Mouse (Mus musculus) heart, postnatal 36 days (tissue): ENCODE results near the gene Sgsm2. TPM values are rescaled to one million over a fixed set of nuclear protein-coding genes. Genes with fewer than 3 reads are reported as not detected.

Experiments
- DNase-seq, 2 experiments: peaks; one replicate each; pipeline ENCODE4 v3.0.0; 2021 to 2022
- intact Hi-C: fragments of 180-260 bp; cut with DNase I; formaldehyde crosslinking; loops from one replicate; pipeline ENCODE4 v1.15.1; 2025
- total RNA-seq, 2 experiments: library from RNA; stranded (reverse); gene quantifications; 2 replicates each; pipeline ENCODE4 v1.2.3; 2021

Sgsm2 gene
- total RNA-seq, result 1 to 10 TPM; 6.1 to 6.2 TPM

DNA sequence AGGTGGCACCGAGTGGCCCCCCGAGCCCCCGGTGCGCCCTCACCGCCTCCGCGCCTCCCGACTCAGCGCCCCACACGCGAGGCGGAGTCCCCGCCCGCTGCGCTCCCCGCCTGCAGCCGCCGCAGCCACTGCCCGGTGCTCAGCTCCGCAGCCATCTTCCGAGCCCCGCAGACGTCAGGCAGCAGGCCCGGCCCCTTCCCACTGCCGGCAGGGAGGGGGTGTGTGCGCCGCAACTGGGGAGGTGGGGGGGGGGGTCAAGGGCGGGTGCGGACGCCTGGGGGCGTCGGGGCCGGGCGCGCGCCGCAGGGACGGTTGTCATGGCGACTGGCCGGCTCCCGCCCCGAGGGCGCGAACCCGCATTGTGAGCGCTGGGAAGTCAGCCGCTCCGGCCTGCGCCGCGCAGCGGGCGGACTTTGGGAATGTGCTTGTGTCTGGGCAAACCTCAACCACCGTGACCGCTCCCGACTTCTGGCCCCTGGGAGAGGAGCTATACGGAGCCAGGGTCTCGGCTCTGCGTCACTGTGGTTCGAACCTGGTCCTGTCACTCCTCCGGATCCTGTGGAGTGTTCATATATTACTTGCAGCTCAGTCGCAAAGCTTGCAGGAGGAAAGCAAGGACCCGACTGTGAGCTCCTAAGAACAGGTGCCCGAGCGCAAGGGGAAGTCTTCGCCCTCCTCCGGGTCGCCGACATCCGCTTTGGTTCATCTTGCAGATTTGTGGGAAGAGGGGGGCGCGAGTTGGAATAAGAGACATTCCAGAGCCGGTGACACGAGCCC, at the start of gene Sgsm2:
Gene Sgsm2 (minus strand): TSS at position 160 of the 777 bp plus-strand sequence.
- intact Hi-C loops, result loop anchor here (1.0 kb wide), 1 partner anchor 20 kb away; no protein-coding TSS in a partner anchor
- peak; percentile 66 to 74 for DNase-seq

DNA sequence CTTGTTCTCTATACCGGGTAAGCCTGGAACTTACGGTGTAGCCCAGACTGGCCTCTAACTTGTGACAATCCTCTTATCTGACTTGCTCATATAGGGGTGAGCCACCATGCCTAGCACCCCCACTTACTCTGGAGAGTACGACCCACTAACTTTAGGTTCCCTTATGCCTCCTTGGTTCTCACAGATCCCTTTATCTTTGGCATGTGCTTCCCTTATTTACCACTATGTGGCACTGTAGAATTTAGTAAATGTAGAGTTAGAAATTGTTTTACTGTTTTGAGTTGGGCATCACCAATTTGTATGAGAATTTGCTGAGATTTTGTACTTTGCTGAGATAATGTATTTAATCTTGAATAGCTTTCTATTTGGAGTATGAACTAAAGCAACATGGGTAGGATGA, 49.5 kb upstream of the Sgsm2 start:
- DNase-seq, result no peak
- intact Hi-C loops, result loop anchor here (1.0 to 2.0 kb wide), 3 partner anchors 34 to 344 kb away; partner anchors contain the start of gene Hic1

- intact Hi-C loops, result no loop called here
- no peak for DNase-seq
Observed at GRCm38 (mm10) chr11:74930391-74930790, 33.5 kb upstream of the Sgsm2 start.

DNA sequence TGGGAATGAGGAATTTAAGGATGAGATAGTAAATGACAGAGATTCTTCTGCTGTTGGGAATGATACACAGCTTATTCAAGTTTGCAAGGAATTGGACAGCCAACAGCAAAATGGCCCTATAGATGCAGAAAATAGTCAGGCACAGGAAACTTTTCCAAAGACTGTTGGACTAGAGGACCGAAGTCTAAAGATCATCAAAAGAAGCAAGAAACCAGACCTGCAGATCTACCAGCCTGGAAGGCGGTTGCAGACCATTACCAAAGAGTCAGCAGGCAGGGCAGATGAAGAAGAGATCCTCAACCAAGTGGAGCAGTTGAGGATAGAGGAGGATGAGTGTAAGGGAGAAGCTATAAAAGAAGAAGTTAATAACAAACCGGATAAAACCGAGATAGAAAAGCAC, 32.3 kb upstream of the Sgsm2 start:
- intact Hi-C loops, result loop anchor here (5.0 kb wide), 1 partner anchor 238 kb away; the partner anchor contains the start of gene Hic1
- no peak for DNase-seq

- DNase-seq, result no peak
- intact Hi-C loops, result loop anchor here (5.0 kb wide), 1 partner anchor 240 kb away; the partner anchor contains the start of gene Hic1
Observed at GRCm38 (mm10) chr11:74927236-74927725, 30.4 kb upstream of the Sgsm2 start.

DNA sequence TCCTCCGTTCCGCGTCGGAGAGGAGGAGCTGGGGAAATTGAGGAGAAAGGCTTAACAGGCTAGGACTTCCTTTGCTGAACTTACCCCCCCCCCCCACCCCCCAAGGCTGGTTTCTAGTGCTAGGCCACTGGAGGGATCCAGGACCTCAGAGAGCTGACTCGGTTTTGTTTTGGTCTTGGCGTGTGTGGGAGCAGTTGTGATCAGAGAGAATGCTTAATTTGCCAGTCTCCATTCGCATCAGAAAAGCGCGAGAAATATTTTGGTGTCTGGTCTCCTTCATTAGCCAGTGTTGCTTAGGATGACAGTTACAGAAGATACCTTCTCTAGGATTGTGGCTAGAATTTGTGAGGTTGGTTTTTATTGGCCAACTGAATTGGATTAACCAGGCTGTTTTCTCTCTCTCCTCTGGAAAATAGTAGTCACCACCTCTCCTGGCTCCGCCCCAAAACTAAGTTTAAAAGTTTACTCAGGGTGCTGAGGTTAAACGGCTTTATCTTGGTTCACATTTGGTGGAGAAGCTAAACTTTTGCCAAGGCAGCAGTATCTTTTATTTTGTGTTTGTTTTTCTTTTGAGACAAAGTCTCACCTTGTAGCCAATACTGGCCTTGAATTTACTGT, 29.6 kb upstream of the Sgsm2 start:
- intact Hi-C loops, result loop anchor here (5.0 kb wide), 1 partner anchor 241 kb away; the partner anchor contains the start of gene Hic1
- peak; percentile 44 to 49 for DNase-seq

DNA sequence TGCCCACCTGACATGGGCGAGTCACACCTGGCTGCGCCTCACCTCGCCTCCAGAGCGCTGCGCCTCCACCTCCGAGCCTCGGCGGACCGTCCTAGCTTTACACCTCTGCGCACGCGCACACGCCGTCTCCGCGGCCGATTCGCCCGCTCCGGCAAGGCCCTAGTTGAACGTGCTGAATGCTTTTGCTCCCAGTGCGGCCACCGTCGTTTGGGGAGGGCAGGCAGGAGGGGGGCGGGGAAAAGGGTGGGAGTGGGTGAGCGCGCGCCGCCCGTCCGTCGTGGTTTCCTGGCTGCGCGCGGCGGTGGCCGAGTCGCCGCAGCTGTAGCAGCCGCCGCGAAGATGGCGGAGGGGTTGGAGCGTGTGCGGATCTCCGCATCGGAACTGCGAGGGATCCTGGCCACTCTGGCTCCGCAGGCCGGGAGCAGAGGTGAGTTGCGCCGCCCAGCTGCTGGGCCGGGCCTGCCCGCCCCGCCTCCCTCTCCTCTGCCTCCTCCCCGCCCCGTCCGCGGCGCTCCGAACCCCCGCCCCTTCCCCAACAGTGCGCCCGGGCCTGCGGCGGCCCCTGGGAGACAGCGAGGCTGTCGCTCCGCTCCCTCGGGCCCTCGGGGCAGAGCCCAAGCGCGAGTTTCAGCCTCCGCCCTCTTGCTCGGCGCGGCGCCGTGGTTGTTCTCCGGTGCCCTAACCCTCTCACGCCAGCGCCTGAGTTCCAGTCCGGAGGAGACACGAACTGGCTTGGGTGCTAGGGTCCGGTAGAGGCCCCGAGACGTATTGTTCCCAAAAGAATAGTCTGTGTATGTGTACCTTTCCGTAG, 28.9 kb upstream of the Sgsm2 start, which contains the start of the genes Smg6 and Srr:
Gene Smg6 (plus strand): TSS at position 247 of the 811 bp plus-strand sequence.
Gene Srr (minus strand): TSS at position 372 of the 811 bp plus-strand sequence.
- intact Hi-C loops, result loop anchor here (5.0 kb wide), 1 partner anchor 242 kb away; the partner anchor contains the start of gene Hic1

DNA sequence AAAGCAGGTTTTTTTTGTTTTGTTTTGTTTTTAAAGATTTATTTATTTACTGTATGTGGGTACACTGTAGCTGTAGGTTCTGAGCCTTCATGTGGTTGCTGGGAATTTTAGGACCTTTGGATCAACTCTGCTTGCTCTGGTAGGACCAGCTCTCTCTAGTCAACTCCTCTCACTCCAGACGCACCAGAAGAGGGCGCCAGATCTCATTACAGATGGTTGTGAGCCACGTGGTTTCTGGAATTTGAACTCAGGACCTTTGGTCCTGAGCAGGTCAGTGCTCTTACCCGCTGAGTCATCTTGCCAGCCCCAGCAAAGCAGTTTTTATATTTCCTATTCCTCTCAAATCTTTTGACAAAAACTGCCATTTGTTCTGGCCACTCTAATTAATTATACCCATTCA, 27.3 kb upstream of the Sgsm2 start:
- peak; percentile 23 to 33 for DNase-seq
- intact Hi-C loops, result no loop called here

More for the DNA sequence above, 28.9 kb upstream of the Sgsm2 start, which contains the start of the genes Smg6 and Srr:
- DNase-seq, result peak; percentile 89 to 94

GRCm38 (mm10) chr11:74919249-74919648, 22.4 kb upstream of the Sgsm2 start:
- intact Hi-C loops, result no loop called here
- no peak for DNase-seq

DNA sequence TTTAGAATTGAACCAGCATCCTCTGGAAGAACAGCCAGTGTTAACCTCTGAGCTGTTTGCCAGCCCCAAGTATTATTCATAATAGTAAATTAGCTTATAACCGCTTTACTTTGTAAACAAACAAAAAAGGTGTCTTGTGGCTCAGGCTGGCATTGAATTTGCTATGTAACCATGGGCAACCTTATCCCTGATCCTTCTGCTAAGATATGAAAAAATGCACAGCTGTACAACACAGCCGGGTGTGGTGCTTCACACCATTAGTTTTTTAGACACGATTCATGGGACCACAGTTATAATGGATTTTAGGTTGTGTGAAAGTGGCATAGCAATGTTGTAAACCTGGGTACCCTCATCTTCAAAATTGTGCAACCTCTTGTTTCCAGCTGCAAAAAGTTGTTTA, 15.6 kb upstream of the Sgsm2 start:
- DNase-seq, result no peak
- intact Hi-C loops, result no loop called here

DNA sequence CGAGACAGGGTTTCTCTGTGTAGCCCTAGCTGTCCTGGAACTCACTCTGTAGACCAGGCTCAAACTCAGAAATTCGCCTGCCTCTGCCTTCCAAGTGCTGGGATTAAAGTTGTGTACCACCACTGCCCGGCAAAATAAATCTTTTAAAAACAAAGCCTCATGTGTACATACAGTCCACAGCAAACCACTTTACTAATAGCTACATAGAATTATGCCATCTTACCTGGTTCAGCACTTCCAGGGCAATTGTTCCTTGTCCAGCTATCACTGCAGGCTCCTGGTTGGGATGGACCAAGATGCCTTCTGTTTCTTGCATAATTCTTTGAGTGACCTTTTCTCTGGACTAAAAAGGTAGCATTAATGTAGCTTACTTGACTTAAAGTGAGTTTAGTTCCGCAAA, 13.1 kb upstream of the Sgsm2 start:
- intact Hi-C loops, result no loop called here
- DNase-seq, result no peak

- no peak for DNase-seq
- intact Hi-C loops, result no loop called here
Observed at GRCm38 (mm10) chr11:74908618-74909399, 11.9 kb upstream of the Sgsm2 start.

GRCm38 (mm10) chr11:74907850-74908249, 11.0 kb upstream of the Sgsm2 start:
- intact Hi-C loops, result no loop called here
- DNase-seq, result no peak

DNA sequence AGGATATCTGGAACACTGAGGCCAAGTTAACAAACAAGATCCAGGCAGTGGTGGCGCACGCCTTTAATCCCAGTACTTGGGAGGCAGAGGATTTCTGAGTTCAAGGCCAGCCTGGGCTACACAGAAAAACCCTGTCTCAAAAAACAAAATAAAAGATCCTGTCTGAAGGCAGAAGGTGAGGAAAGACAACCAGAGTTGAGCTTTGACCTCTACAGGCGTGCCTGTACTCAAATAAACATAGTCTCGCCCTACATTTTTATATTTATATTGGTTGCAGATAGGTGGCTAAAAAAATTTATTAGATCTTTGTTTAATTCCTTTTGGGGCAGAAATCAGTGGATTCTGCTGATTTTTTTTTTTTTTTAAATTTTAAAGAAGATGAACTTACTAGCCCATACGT, 5.6 kb upstream of the Sgsm2 start:
- DNase-seq, result no peak
- intact Hi-C loops, result no loop called here

GRCm38 (mm10) chr11:74901555-74901954, 4.7 kb upstream of the Sgsm2 start:
- intact Hi-C loops, result no loop called here

DNA sequence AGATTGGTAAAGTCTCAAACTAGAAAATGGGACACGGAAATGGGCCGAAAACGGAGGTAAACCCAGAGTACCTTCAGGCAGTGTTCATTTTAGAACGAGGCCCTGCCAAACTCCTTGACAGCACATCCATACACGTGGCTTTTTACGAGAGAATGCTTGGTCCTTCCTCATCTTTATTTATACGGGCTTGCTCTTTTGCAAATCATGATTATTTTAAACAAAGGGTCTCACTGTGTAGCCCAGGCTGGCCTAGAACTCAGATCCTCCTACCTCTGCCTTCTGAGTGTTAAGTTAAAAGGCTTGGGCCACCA, 1.6 kb upstream of the Sgsm2 start:
- DNase-seq, result no peak
- intact Hi-C loops, result no loop called here

More at GRCm38 (mm10) chr11:74901555-74901954, 4.7 kb upstream of the Sgsm2 start:
- no peak for DNase-seq

DNA sequence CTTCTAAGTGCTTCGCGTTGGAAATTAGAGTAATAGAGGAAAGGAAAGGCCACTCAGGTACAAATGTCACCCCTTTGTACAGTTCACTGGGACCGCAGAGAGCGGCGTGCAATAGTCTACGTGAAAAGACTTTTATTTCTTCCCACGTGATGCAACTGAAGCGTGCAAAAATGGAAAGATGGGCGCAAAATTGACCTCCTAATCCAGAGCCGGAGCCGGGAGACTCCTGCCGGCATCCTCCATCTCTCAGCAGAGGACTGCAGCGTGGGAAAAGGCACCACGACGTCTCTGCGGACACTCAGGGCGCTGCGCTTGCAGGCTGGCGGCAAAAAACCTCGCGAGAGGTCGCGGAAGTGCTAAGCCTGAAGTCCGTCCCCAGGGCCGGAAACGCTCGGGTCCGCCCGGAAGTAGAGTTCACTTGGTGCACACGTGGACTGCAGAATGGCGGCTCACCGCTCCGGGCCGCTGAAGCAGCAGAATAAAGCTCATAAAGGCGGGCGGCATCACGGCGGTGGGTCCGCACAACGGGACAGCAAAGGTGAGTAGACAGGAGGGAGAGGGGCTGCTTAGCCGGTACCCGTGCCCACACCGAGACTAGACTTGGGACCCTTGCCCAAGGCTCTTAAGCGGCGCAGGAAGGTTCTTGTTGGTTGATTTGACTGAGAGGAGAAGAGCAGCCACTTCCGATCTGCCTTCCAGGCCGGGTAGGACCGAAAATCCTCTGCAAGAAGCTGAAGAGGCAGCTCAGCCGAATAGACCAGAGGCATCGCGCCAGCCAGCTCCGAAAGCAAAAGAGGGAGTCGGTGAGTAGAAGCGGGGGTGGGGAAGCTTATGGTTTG, 1.0 kb upstream of the Sgsm2 start, which contains the start of gene Tsr1:
Gene Tsr1 (plus strand): TSS at position 394 of the 839 bp plus-strand sequence.
- intact Hi-C loops, result no loop called here
- peak; percentile 84 to 87 for DNase-seq

DNA sequence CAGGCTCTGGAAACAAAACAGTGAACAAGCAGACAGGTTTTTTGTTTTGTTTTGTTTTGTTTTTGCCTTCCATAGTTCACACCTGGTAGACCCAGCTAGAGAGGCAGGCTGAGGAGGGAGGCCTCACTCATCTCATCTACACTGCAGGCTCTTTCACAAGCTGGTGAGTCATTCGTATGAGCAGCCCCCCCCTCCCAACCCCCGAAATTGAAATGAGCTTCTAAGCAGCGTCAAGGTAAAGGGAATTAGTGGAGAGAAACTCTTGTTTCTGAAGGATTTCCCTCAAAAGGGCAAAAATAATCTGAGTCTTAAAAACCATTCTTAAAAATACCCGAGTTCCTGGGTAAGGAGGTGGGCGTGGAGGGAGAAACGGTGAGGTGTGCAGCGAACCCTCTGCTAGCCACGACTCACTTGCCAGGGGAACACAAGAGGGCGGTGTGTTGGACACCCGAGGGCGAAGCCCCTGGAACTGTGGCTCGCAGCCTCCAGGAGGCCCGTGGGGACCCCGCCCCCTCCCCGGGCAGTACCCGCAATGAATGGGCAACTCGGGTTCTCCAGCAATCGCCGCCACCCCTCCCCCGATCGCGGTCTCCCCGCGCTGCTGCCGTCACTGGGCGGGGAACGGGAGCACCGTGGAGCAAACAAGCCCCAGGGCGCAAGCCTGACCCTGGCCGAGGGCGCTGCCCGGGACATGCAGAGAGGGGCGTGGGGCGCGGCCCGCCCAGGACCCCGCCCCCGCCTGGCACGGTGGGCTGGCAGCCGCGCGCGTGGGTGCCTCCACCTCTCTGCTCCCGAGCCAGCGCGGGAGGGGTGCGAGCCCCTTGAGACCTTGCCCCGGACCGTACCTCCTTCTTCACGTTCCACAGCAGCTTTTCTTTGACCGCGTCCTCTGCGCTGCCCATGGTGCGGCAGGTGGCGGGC, 620 bp downstream of the Sgsm2 start:
- intact Hi-C loops, result loop anchor here (1.0 kb wide), 1 partner anchor 19 kb away; no protein-coding TSS in a partner anchor
- DNase-seq, result peak; percentile 49 to 62
